Mouse (Mus musculus): ENCODE data around the gene Aqp1.

The Aqp1 gene

GRCm38 (mm10) chr6:55357636-55358031 lies 21.4 kb downstream of the Aqp1 start:
- DNase-seq: no peak

GRCm38 (mm10) chr6:55358731-55359143 lies 22.5 kb downstream of the Aqp1 start:
- DNase-seq: no peak

DNA sequence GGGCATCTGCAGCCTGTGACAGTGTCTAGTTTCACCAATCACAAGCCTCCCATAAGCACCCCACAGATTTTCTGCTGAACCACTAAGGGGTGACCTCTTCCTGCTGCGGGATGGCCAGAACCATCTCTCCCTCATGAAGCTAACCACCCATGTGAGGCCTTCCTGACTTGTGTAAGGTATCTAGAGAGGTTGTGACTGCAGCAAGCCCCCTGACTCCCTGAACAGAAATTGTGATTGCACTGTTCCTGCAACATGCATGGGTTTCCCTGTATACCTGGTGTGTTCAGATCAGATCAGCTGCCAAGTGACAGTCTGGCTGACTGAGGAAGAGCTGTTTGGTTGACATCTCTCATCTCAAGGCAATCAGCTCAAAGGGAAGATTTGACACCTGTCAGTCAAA lies 26.4 kb downstream of the Aqp1 start:
- no peak for DNase-seq

DNA sequence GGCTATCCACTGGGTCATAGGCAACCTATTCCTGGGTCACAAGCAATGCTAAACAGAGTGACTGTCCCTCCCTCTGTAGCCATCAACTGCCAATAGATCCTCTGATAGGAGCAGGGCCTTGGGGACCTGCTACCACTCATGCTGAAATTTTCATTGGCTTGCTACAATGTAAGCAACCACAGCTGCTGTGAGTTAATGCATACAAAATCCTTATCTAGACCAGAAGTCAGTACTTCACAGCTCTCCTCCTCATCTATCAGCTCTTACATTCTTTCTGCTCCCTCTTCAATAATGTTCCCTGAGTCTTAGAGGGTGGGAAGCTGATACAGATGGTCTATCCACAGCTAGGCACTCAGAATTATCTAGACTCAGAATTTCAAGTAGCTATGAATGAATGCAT lies 30.9 kb downstream of the Aqp1 start:
- DNase-seq: no peak

- DNase-seq: no peak
Observed at GRCm38 (mm10) chr6:55370831-55371230, 34.6 kb downstream of the Aqp1 start.

DNA sequence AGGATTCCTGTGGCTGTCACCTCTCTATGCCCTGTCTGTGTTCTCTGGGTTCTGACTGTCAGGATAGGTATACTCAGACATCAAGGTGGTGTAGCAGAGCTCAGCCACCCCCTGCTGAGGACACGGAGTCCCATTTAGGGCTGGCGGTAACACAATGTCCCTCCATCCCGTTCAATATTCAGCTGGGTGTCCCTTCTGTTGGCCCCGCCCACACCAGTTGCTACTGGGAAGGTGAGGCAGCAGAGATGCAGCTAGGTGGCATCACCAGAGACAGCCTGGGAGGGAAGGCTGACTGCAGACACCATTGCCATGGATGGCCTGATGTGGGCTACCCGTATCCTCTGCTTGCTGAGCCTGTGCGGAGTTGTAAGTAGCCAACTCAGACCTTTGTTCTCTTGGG lies 39.8 kb downstream of the Aqp1 start, which contains the start of gene Ghrhr:
Gene Ghrhr (plus strand): TSS at position 220 of the 400 bp plus-strand sequence.
- no peak for DNase-seq

DNA sequence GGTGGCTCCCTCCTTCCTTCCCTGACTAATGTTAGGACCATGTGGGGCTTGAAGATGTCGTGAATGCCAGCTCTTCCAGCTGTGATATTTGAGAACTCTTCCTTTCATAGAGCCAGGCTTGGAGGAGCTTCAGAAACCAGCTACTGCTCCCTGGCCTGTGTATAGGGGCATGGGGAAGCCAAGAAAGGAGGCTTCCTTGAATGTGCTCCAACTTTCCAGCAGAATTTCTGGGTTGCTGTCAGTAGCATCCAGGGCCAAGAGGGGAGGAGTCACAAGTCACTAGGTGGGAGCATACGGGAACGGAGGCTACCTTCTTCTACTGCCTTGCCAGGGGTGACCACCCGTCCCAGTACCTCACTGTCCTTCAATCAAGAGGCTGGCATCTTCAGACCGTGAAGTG lies 40.3 kb downstream of the Aqp1 start:
- DNase-seq: no peak

GRCm38 (mm10) chr6:55377461-55377860 lies 41.2 kb downstream of the Aqp1 start:
- no peak for DNase-seq

GRCm38 (mm10) chr6:55379641-55380335 lies 43.6 kb downstream of the Aqp1 start:
- peak; percentile 22 for DNase-seq

- no peak for DNase-seq
Observed at GRCm38 (mm10) chr6:55381966-55382365, 45.7 kb downstream of the Aqp1 start.

DNA sequence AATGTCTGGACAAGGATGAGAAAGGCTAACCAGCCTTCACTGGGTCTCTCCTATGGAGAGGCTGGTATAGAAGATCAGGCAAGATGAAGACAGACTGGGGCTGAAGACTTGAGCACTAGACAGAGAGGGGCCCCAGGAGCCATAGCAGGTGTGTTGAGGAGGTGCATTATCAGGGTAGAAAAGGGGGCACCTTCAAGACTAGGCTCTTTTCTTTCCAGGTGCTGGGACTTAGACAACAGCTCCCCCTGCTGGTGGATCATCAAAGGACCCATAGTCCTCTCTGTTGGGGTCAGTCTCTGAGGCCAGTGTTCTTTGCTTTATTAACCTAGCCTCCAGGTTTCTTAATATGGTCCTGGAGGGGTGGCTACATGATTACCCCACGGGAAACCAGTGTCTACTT lies 47.7 kb downstream of the Aqp1 start:
- no peak for DNase-seq

DNA sequence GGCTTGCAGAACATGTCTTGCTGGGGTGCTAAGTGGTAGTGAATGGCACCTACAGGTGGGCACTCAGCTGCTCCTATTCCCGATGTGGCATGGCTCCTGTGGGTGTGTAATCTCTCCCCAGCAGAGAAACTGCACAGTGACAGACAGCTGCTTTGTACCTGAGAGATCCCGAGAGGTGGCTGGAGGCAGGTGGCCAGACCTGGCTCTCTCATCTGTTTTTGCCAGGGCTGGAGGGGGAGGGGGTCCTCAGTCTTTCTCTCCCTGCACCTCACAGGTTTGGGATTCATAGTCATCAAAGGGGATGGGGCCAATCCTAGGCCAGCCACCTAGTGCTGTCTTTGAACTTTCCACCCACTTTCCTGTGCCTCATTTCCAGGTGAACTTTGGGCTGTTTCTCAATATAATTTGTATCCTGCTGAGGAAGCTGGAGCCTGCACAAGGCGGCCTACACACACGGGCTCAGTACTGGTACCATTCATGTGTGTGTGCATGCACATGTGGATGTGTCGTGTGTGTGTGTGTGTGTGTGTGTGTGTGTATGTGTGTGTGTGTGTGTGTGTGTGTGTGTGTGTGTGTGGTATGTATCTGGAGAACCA lies 48.2 kb downstream of the Aqp1 start:
- no peak for DNase-seq

- DNase-seq: no peak
Observed at GRCm38 (mm10) chr6:55388546-55389169, 52.4 kb downstream of the Aqp1 start.

GRCm38 (mm10) chr6:55389321-55389720 lies 53.1 kb downstream of the Aqp1 start:
- DNase-seq: no peak

DNA sequence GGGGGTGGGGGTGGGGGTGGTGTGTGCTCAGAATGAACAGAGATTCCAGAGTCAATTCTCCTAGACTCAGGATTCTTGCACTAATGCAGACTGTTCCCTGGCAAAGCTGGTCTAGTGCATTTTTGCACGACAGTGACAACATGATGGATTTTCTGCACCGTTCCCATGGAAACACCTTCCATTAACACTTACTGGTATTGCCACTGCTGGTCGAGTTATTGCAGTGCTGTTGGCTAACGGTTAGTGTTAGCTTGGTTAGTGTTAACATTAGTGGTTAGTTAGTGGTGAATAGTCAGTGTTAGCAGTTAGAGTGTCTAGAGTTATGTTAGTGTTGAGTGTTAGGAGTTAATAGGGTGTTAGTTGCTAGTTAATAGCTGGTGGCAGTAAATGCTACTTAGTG lies 55.6 kb downstream of the Aqp1 start:
- no peak for DNase-seq

DNA sequence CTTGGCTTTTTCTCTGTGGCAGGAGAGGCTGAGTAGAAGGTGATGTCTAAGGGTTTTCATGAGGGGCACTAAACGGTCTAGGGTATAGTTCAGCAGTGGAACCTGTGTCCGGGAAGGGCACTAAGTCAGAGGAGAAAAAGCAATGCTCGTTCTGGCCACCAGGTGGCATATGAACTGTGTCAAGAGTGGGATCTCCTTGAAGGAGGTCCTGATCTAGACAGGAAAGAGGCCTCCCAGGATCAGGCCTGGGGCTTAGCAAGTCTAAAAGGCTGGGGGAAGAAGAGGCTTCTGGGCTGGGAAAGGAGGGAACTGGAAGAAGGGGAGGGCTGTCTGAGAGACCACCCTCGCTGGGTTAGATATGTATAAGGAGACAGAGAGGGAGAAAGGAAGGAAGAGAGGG lies 56.2 kb downstream of the Aqp1 start:
- peak; percentile 78 for DNase-seq

GRCm38 (mm10) chr6:55394854-55395253 lies 58.6 kb downstream of the Aqp1 start:
- DNase-seq: peak; percentile 79

DNA sequence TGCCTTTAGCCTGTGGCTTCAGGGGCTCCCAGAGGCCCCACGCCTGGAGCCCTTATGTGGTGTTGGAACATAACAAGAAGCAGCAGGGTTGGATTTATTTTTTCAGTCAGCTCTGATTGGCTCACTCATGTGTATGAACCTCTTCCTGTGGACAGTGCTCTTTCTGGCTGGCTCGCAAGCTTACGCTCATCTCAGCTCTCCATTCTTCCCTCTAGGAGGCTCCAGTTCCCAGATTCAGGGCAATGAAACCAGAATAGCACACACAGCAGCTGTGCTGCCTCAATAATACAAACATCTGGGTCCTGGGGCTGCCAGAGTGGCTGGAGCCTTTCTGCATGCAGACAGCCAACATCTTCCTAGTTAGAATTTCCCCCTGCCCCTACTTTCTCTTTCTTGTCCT lies 59.9 kb downstream of the Aqp1 start:
- DNase-seq: no peak

DNA sequence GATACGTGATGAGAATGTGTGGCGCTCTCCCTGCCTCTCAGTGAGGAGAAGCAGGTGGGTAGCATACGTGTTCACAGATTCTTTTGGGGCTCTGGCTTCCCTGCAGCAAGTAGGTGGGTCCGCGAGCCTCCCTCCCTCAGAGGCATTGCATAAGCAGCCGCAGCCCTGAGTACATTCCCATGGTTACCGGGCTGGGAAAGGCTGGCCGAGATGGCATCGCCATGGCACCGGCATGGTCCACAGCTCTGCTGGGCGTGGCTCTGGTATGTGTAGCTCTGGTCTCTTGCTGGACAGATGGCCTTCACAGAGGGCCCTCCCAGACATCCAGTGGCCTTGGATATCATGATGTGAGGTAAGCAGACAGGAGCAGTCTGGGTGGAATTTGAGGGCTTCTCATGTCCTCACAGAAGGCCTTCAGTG lies 60.4 kb downstream of the Aqp1 start:
- DNase-seq: peak; percentile 67
